Mouse (Mus musculus) bone marrow, adult 2 months (tissue): ENCODE measurements at regions not wholly inside any gene's neighbourhood (a gene's known extent, or its start where the extent isn't known, plus 50 kb on each side); places are given as distances from the start of the nearest gene placed in this dataset.

ENCODE experiments used
- CTCF ChIP-seq: fragments of 200-500 bp; IDR thresholded peaks from 2 replicates; pipeline ENCODE4 v1.5.1; 2011; ENCODE audit warnings: low read length, control low read depth; ENCODE audit not compliant: control insufficient read depth, insufficient read depth
- POLR2A ChIP-seq: fragments of 200-500 bp; IDR thresholded peaks from 2 replicates; pipeline ENCODE4 v1.6.1; 2011; ENCODE audit warnings: low read depth, mild to moderate bottlenecking, control low read depth, low read length, borderline replicate concordance; ENCODE audit not compliant: control insufficient read depth

GRCm38 (mm10) chr10:19424961-19425360, 68.6 kb downstream of the Olig3 start:
- no peak for TF ChIP-seq POLR2A
- no peak for TF ChIP-seq CTCF
